8 mouse cellular contexts compared by ENCODE assay signal in genomic region chr2:152398691-152399090, GRCm38 (mm10). TPM values are rescaled to one million over a fixed set of nuclear protein-coding genes. Genes with fewer than 3 reads are reported as not detected.
DNase-seq lines count a peak whose midpoint lies in the region; ATAC-seq and TF ChIP-seq lines count a peak whose summit lies in the region.

No protein-coding gene starts in this region.

- H3K27ac ChIP-seq in gastrocnemius, adult 2 months: peak overlapping the region; percentile 82
- peak overlapping the region; percentile 99 for H3K27ac ChIP-seq in hindbrain, postnatal 0 days
- H3K27ac ChIP-seq in left cerebral cortex, adult 2 months: peak overlapping the region; percentile 79
- H3K27ac ChIP-seq in macrophage: no peak overlapping the region

- peak; percentile 99 for DNase-seq in ZHBTc4 (ENCODE audit: low read depth, low spot score)
- peak; percentile 70 to 89 for DNase-seq in cerebellum, postnatal 4 days (ENCODE audit: low spot score in 2 of 2)
- peak; percentile 95 for DNase-seq in gastrocnemius, adult 2 months
- DNase-seq in hindbrain, postnatal 0 days (ENCODE audit: low spot score): peak; percentile 96
- DNase-seq in left cerebral cortex, adult 2 months (ENCODE audit: extremely low spot score in 1 of 2, low spot score in 2 of 2): peak; percentile 87 to 91
- peak; percentile 90 for DNase-seq in retina, postnatal 7 days (ENCODE audit: low read depth, low spot score)
- peak; percentile 88 to 92 for DNase-seq in urinary bladder, adult 18-20 months (ENCODE audit: low spot score in 2 of 2)

- H3K36me3 ChIP-seq in hindbrain, postnatal 0 days (ENCODE audit: insufficient read depth, low read length): no peaks in the 10 kb centered on the region
- no peaks in the 10 kb centered on the region for H3K36me3 ChIP-seq in macrophage (ENCODE audit: inconsistent target)

- intact Hi-C loops in gastrocnemius, adult 2 months (cut with DNase I): no loop called here
- intact Hi-C loops in left cerebral cortex, adult 2 months (cut with DNase I): loop anchor here (5.0 kb wide), 1 partner anchor 274 kb away; no protein-coding TSS in a partner anchor

- no peaks in the 10 kb centered on the region for H3K9me3 ChIP-seq in hindbrain, postnatal 0 days (ENCODE audit: low read length)

- under 1% methylated on average over 38 of the region's 38 CpGs for WGBS in hindbrain, postnatal 0 days
- WGBS in macrophage (ENCODE audit: missing documents): 2% methylated on average over 38 of the region's 38 CpGs

- no peaks in the 10 kb centered on the region for H3K79me2 ChIP-seq in macrophage (ENCODE audit: inconsistent target)

- peak overlapping the region; percentile 78 for H3K9ac ChIP-seq in hindbrain, postnatal 0 days (replicated peaks; ENCODE audit: low read length)

- H3K4me3 ChIP-seq in gastrocnemius, adult 2 months: peak overlapping the region; percentile 86
- peak overlapping the region; percentile 56 for H3K4me3 ChIP-seq in hindbrain, postnatal 0 days (ENCODE audit: low read length)
- peak overlapping the region; percentile 92 for H3K4me3 ChIP-seq in left cerebral cortex, adult 2 months
- peak overlapping the region; percentile 17 for H3K4me3 ChIP-seq in macrophage (ENCODE audit: inconsistent target)

- H3K27me3 ChIP-seq in hindbrain, postnatal 0 days (ENCODE audit: insufficient read depth, low read length): no peaks in the 10 kb centered on the region

- H3K4me1 ChIP-seq in hindbrain, postnatal 0 days (ENCODE audit: insufficient read depth, low read length): peaks cover 17% of the 10 kb centered on the region; the same call in 1 of the 2 replicates

- peak overlapping the region; percentile 94 for H3K4me2 ChIP-seq in hindbrain, postnatal 0 days (ENCODE audit: low read depth, low read length)

- peak; percentile 82 for ATAC-seq in hindbrain, postnatal 0 days

- TF ChIP-seq CTCF in gastrocnemius, adult 2 months (IDR thresholded peaks at IDR 0.05): no peak; the same call in 1 of the 2 replicates
- TF ChIP-seq CTCF in hindbrain, postnatal 0 days (IDR thresholded peaks at IDR 0.05; ENCODE audit: low read depth): no peak
- no peak; the same call in 1 of the 2 replicates for TF ChIP-seq CTCF in left cerebral cortex, adult 2 months (IDR thresholded peaks at IDR 0.05)

RNA-seq across cellular contexts. Expression of gene Sox12, which starts 0.8 kb away (rescaled TPM):
- under 1 TPM; 0.53 to 0.79 TPM for total RNA-seq in gastrocnemius, adult 2 months (2021)
- 49.7 and 50.2 TPM in 2 replicates for total RNA-seq in hindbrain, postnatal 0 days (2014; rRNA removed)
- polyA plus RNA-seq in hindbrain, postnatal 0 days (2015; fragmentation: Nextera tagmentation; extraction: Ambion mirVana): 9.7 and 10.1 TPM in 2 replicates
- total RNA-seq in left cerebral cortex, adult 2 months (2021): 10 to 100 TPM; 12.8 to 15.7 TPM
- 1 to 10 TPM in 1 of 26 experiments, under 1 TPM in 2, not detected in 23; 0.08 to 1.7 (median 0.16) TPM for total RNA-seq in macrophage (2018; cell fraction: chromatin; rRNA removed)
- under 1 TPM in 12 of 26 experiments, not detected in 14; 0.03 to 0.10 (median 0.05) TPM for total RNA-seq in macrophage (2018; cell fraction: cytosol; rRNA removed)
- under 1 TPM in 1 of 26 experiments, not detected in 25; 0.17 TPM for total RNA-seq in macrophage (2018; cell fraction: nucleus; rRNA removed)
- 0.11 to 0.15 TPM in 2 of 3 replicates, not detected in the other for polyA plus RNA-seq in macrophage (2018)

RNA-seq across cellular contexts. Expression of gene Zcchc3, which starts 16.1 kb away (rescaled TPM):
- total RNA-seq in gastrocnemius, adult 2 months (2021): 1 to 10 TPM; 1.1 to 1.8 TPM
- total RNA-seq in hindbrain, postnatal 0 days (2014; rRNA removed): 17.4 TPM in 2 replicates
- 15.8 and 16.1 TPM in 2 replicates for polyA plus RNA-seq in hindbrain, postnatal 0 days (2015; fragmentation: Nextera tagmentation; extraction: Ambion mirVana)
- 1 to 10 TPM; 8.5 to 9.9 TPM for total RNA-seq in left cerebral cortex, adult 2 months (2021)
- 1 to 10 TPM in 5 of 26 experiments, under 1 TPM in 15, not detected in 6; 0.12 to 2.5 (median 0.69) TPM for total RNA-seq in macrophage (2018; cell fraction: chromatin; rRNA removed)
- total RNA-seq in macrophage (2018; cell fraction: cytosol; rRNA removed): 1 to 10 TPM in 6 of 26 experiments, under 1 TPM in 20; 0.14 to 1.2 (median 0.72) TPM
- 1 to 10 TPM in 10 of 26 experiments, under 1 TPM in 14, not detected in 2; 0.24 to 2.5 (median 0.77) TPM for total RNA-seq in macrophage (2018; cell fraction: nucleus; rRNA removed)
- 0.60 to 1.1 TPM (median 0.98 TPM) in 3 replicates for polyA plus RNA-seq in macrophage (2018)

RNA-seq across cellular contexts. Expression of gene 6820408C15Rik, which starts 16.7 kb away (rescaled TPM):
- total RNA-seq in gastrocnemius, adult 2 months (2021): not detected
- 2.3 and 3.9 TPM in 2 replicates for total RNA-seq in hindbrain, postnatal 0 days (2014; rRNA removed)
- 3.6 and 4.0 TPM in 2 replicates for polyA plus RNA-seq in hindbrain, postnatal 0 days (2015; fragmentation: Nextera tagmentation; extraction: Ambion mirVana)
- total RNA-seq in left cerebral cortex, adult 2 months (2021): 1 to 10 TPM; 2.4 to 3.0 TPM
- total RNA-seq in macrophage (2018; cell fraction: chromatin; rRNA removed): not detected
- not detected for total RNA-seq in macrophage (2018; cell fraction: cytosol; rRNA removed)
- not detected for total RNA-seq in macrophage (2018; cell fraction: nucleus; rRNA removed)
- not detected in 3 replicates for polyA plus RNA-seq in macrophage (2018)

RNA-seq across cellular contexts. Expression of gene Nrsn2, which starts 22.3 kb away (rescaled TPM):
- not detected for total RNA-seq in gastrocnemius, adult 2 months (2021)
- 64.5 and 72.2 TPM in 2 replicates for total RNA-seq in hindbrain, postnatal 0 days (2014; rRNA removed)
- polyA plus RNA-seq in hindbrain, postnatal 0 days (2015; fragmentation: Nextera tagmentation; extraction: Ambion mirVana): 83.8 and 91.3 TPM in 2 replicates
- 10 to 100 TPM; 74.6 to 90.8 TPM for total RNA-seq in left cerebral cortex, adult 2 months (2021)
- total RNA-seq in macrophage (2018; cell fraction: chromatin; rRNA removed): not detected
- not detected for total RNA-seq in macrophage (2018; cell fraction: cytosol; rRNA removed)
- not detected for total RNA-seq in macrophage (2018; cell fraction: nucleus; rRNA removed)
- polyA plus RNA-seq in macrophage (2018): not detected in 3 replicates

RNA-seq across cellular contexts. Expression of gene Trib3, which starts 54.9 kb away (rescaled TPM):
- 1 to 10 TPM; 1.2 to 1.4 TPM for total RNA-seq in gastrocnemius, adult 2 months (2021)
- total RNA-seq in hindbrain, postnatal 0 days (2014; rRNA removed): 2.5 and 4.2 TPM in 2 replicates
- polyA plus RNA-seq in hindbrain, postnatal 0 days (2015; fragmentation: Nextera tagmentation; extraction: Ambion mirVana): 2.7 and 3.4 TPM in 2 replicates
- 1 to 10 TPM in 1 of 2 experiments, under 1 TPM in 1; 0.84 to 1.1 TPM for total RNA-seq in left cerebral cortex, adult 2 months (2021)
- total RNA-seq in macrophage (2018; cell fraction: chromatin; rRNA removed): 10 to 100 TPM in 12 of 26 experiments, 1 to 10 TPM in 9, under 1 TPM in 5; 0.34 to 35.3 (median 3.5) TPM
- 10 to 100 TPM in 13 of 26 experiments, 1 to 10 TPM in 13; 1.1 to 47.3 (median 6.8) TPM for total RNA-seq in macrophage (2018; cell fraction: cytosol; rRNA removed)
- total RNA-seq in macrophage (2018; cell fraction: nucleus; rRNA removed): 10 to 100 TPM in 13 of 26 experiments, 1 to 10 TPM in 11, under 1 TPM in 2; 0.85 to 61.4 (median 9.8) TPM
- 0.29 to 1.5 TPM (median 0.45 TPM) in 3 replicates for polyA plus RNA-seq in macrophage (2018)

Comparison
In these comparisons a context has a peak if more than half of its experiments do, and no peak if none do; other contexts are left out.
1. H3K4me3 ChIP-seq: peak in every context shown above with its lines; median percentile 92 in left cerebral cortex, adult 2 months; 86 in gastrocnemius, adult 2 months; 56 in hindbrain, postnatal 0 days; 17 in macrophage.
2. RNA of gene Sox12, which starts 0.8 kb away (total RNA-seq): 49.7 to 50.2 TPM in hindbrain, postnatal 0 days and 12.8 to 15.7 TPM in left cerebral cortex, adult 2 months; 0.53 to 0.79 TPM in gastrocnemius, adult 2 months; every median in the first group is over 4 times any median in the second.
3. Peak in every context shown above with its lines, with median percentiles within 50 percentile points of each other: DNase-seq.